Mouse (Mus musculus) stomach, embryonic 14.5 days (tissue): ENCODE results near the gene Bmp2k. TPM values are rescaled to one million over a fixed set of nuclear protein-coding genes. Genes with fewer than 3 reads are reported as not detected.

Experiments
- ATAC-seq: fragments of 200-750 bp; cut with Nextera tagmentation; 2 replicates; pipeline ENCODE4 v1.8.0; 2017; ENCODE audit warnings: low read depth, moderate TSS enrichment; ENCODE audit not compliant: insufficient number of reproducible peaks, insufficient read depth, low FRiP score
- H3K27ac ChIP-seq: fragments of 300-500 bp; sonication (generic); 2 replicates; pipeline ENCODE4 v1.5.1; 2014; ENCODE audit warnings: mild to moderate bottlenecking, low read length, moderate library complexity, mixed read lengths
- H3K27me3 ChIP-seq: fragments of 300-500 bp; sonication (generic); 2 replicates; pipeline ENCODE4 v1.6.1; 2014; ENCODE audit warnings: low read length, control low read depth, mixed read lengths; ENCODE audit not compliant: control insufficient read depth, insufficient read depth
- H3K36me3 ChIP-seq: fragments of 300-500 bp; sonication (generic); 2 replicates; pipeline ENCODE4 v1.6.1; 2014; ENCODE audit warnings: mild to moderate bottlenecking, control low read depth, low read length, moderate library complexity, mixed read lengths; ENCODE audit not compliant: control insufficient read depth, insufficient read depth
- H3K4me1 ChIP-seq: fragments of 300-500 bp; sonication (generic); 2 replicates; pipeline ENCODE4 v1.6.1; 2014; ENCODE audit warnings: low read length, control low read depth, mixed read lengths; ENCODE audit not compliant: control insufficient read depth, insufficient read depth
- H3K4me2 ChIP-seq: fragments of 300-500 bp; sonication (generic); replicated peaks from 2 replicates; pipeline ENCODE4 v1.6.1; 2014; ENCODE audit warnings: low read depth, low read length, control low read depth
- H3K4me3 ChIP-seq: fragments of 300-500 bp; sonication (generic); 2 replicates; pipeline ENCODE4 v1.5.1; 2014; ENCODE audit warnings: low read depth, low read length, control low read depth
- H3K9ac ChIP-seq: fragments of 300-500 bp; sonication (generic); replicated peaks from 2 replicates; pipeline ENCODE4 v1.6.1; 2014; ENCODE audit warnings: low read depth, mild to moderate bottlenecking, control low read depth, low read length, moderate library complexity, mixed read lengths
- H3K9me3 ChIP-seq: fragments of 300-500 bp; sonication (generic); 2 replicates; pipeline ENCODE4 v1.6.1; 2016; ENCODE audit warnings: low read depth, low read length, control low read depth; ENCODE audit not compliant: control insufficient read depth
- WGBS: fragments of 180-500 bp; shearing (Covaris S2); extraction: QIAGEN DNeasy Blood & Tissue Kit; methylation state at CpG from one replicate; pipeline ENCODE4 v1.1.7; 2014; 5-methylcytosine and 5-hydroxymethylcytosine counted together
- polyA plus RNA-seq: library from polyadenylated mRNA; unstranded; fragments of >200 nt; fragmentation: Nextera tagmentation; extraction: Ambion mirVana; gene quantifications from 2 replicates; pipeline ENCODE4 v1.2.1, GENCODE M21; 2014

Gene Bmp2k
- polyA plus RNA-seq, 1 experiment from 2014 or later, result 13.5 TPM

DNA sequence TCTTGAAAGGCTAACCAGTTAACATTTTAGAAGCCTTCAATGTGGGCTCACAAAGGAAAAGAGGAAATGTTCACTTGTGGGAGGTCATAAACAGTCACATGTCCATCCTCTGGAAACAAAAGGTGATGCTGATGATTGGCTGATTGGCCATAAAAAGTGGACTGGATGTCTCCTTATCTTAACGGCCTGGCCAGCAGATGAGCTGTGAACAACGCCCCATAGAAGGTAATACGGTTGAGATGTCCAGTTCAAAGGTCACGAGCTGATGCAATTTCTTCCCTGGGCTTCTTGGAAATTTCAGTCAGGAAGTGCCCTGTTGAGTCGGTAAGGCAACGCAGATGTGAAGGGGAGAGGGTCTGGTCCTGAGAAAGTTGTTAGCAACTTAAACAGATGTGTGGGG is 28.9 kb upstream of the Bmp2k start:
- WGBS, result 30% methylated on average over 6 of the region's 6 CpGs
- Histone ChIP-seq H3K4me1 (no peaks in the 10 kb centered on the region), H3K9me3 (no peaks in the 10 kb centered on the region), H3K4me3 (no peak overlapping the region), H3K9ac (no peak overlapping the region), H3K36me3 (no peaks in the 10 kb centered on the region), H3K27me3 (no peaks in the 10 kb centered on the region), H3K4me2 (no peak overlapping the region), H3K27ac (no peak overlapping the region)
- ATAC-seq, result no peak

DNA sequence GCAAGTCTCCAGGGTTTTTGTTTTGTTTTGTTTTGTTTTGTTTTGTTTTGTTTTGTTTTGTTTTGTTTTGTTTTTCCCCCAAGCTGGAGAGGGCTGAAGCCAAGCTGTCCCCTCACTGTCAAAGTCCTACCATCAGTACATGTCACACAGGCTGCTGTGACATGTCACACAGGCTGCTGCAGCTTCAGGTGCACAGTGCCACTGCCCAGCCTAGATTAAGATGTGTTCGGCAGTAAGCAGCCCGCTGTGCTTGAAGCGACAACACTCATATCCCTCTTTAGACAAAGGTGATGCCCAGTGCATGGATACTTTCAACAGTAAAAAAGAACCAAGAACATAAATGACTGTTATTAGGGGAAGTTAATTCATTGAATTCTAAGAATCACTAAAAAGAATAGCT is 28.5 kb upstream of the Bmp2k start:
- Histone ChIP-seq H3K9ac (no peak overlapping the region), H3K36me3 (no peaks in the 10 kb centered on the region), H3K27ac (no peak overlapping the region), H3K4me2 (no peak overlapping the region), H3K4me1 (no peaks in the 10 kb centered on the region), H3K4me3 (no peak overlapping the region), H3K27me3 (no peaks in the 10 kb centered on the region), H3K9me3 (no peaks in the 10 kb centered on the region)
- ATAC-seq, result no peak
- WGBS, result 76% methylated on average over 3 of the region's 3 CpGs

DNA sequence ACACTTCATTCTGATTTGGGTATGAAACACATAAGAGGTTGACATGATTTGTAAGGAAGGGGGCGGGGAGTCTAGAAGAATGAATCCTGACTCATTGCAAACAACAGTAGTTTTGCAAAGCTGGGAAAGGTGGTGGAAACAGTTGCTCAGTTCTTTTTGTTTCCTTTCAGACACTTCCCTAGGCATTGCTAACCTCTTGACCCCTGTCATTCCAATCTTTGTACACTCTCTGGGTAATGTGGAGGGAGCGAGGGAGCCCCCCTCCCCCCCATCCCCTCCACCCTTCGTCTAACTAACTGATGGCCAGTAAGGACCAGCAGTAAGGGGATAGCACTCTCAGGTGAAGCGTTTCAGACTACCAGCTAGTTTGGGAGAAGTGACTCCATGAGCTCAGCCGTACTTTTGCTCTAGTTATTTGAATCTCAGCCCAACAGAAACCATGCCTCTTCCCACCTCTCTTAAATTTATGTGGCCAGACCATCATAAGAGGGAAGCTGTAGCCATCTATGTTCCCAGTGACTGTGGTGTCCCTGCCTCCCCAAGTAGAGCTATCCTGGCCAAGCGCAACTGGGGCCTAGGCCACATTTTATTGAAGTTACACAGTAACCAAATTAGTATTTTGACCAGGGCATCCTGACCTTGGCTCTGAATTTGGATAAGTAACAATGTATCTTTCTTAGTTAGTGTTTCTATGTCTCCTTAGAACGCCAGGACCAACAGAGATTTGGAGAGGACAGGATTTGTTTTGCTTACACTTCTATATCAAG is 27.6 kb upstream of the Bmp2k start:
- no peak overlapping the region for H3K4me2 ChIP-seq
- H3K4me3 ChIP-seq, result no peak overlapping the region
- H3K27ac ChIP-seq, result no peak overlapping the region
- no peaks in the 10 kb centered on the region for H3K9me3 ChIP-seq
- no peaks in the 10 kb centered on the region for H3K27me3 ChIP-seq
- no peak for ATAC-seq
- H3K4me1 ChIP-seq, result no peaks in the 10 kb centered on the region
- no peaks in the 10 kb centered on the region for H3K36me3 ChIP-seq
- H3K9ac ChIP-seq, result no peak overlapping the region
- 59% methylated on average over 7 of the region's 7 CpGs for WGBS

DNA sequence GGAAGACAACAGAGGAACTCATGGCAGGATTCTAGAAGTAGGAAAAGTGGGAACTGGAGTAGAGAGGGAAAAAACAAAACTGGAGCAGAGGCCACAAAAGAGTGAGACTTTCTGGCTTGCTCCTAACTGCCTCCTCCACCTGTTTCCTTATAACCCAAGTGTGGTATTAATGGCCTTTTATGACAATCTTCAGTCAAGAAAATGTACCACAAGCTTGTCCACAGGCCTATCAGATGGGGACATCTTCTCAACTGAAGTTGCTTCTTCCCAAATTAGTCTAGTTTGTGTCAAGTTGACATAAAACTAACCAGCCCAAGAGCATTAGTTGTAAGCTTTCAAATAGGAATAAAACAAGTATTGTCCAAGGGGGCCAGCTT is 27.0 kb upstream of the Bmp2k start:
- H3K9ac ChIP-seq, result no peak overlapping the region
- no peak for ATAC-seq
- no peak overlapping the region for H3K4me3 ChIP-seq
- no peaks in the 10 kb centered on the region for H3K36me3 ChIP-seq
- no peaks in the 10 kb centered on the region for H3K4me1 ChIP-seq
- no peaks in the 10 kb centered on the region for H3K9me3 ChIP-seq
- no peaks in the 10 kb centered on the region for H3K27me3 ChIP-seq
- H3K27ac ChIP-seq, result no peak overlapping the region
- no peak overlapping the region for H3K4me2 ChIP-seq

DNA sequence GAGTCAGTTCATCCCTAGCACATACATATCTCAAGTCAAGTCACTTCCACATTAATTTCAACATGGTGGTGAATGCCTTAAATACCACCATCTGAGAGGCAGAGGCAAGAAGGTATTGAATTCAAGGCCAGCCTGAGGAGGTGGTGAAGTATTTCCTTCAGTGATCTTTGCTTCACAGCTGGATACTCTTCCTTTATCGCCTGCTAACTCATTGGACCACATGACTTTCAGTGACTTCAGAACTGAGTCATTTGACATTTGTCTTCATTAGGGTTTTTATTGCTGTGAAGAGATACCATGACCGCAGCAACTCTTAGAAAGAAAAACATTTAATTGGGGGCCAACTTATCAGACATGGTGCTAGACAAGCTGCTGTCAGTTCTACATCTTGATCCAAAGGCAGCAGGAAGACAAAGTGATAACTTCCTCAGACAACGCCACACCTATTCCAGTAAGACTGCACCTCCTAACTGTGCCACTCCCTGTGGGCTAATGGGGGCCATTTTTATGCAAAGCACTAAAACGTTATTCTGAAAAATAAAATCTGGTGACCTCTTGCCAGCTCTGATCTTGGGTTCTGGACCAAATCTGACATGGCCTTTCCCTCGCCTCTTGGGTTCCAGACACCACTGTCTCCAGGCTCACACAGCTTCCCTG is 24.9 kb upstream of the Bmp2k start:
- Histone ChIP-seq H3K4me3 (no peak overlapping the region), H3K9ac (no peak overlapping the region), H3K4me1 (no peaks in the 10 kb centered on the region), H3K9me3 (no peaks in the 10 kb centered on the region), H3K27me3 (no peaks in the 10 kb centered on the region), H3K4me2 (no peak overlapping the region), H3K36me3 (no peaks in the 10 kb centered on the region), H3K27ac (no peak overlapping the region)
- ATAC-seq, result no peak
- 87% methylated on average over 5 of the region's 5 CpGs for WGBS

DNA sequence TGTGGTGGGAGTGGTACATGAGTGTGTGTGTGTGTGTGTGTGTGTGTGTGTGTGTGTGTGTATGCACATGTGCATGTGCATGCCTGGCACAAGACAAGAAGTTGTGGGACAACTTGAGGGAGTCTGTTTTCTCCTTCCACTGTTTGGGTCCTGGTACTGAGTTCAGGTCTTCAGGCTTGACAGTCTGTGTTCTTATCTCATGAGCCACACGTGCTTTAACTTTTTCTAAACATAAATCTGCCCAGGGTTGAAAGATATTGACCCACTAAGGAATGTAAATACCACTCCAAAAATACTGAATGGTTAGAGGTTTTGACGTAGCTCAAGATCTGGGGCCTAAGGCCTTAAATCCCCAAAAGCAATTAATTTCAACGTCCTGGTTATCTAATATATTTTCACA is 23.8 kb upstream of the Bmp2k start:
- no peak overlapping the region for H3K9ac ChIP-seq
- no peaks in the 10 kb centered on the region for H3K4me1 ChIP-seq
- H3K9me3 ChIP-seq, result no peaks in the 10 kb centered on the region
- no peak overlapping the region for H3K27ac ChIP-seq
- H3K4me3 ChIP-seq, result no peak overlapping the region
- WGBS, result 54% methylated on average over 3 of the region's 3 CpGs
- H3K27me3 ChIP-seq, result no peaks in the 10 kb centered on the region
- H3K36me3 ChIP-seq, result no peaks in the 10 kb centered on the region
- no peak for ATAC-seq
- H3K4me2 ChIP-seq, result no peak overlapping the region

DNA sequence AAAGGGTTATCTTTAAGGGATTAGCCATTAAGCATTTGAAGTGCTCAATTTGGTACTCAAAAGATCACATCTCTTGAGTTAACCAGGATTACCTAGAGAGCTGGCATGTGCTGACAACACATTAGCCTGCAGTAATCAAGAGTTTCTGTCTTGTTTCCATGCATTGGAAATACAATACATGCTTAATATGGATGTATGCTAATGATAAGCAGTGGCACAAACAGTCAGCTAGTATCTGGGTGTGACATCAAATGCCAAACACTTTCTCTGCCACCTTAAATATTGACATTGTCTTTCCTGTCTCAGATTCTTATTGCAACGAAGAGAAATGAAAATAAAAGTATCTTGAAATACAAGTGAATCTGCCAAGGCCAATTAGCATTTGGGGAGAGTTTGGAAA is 22.8 kb upstream of the Bmp2k start:
- Histone ChIP-seq H3K4me2 (no peak overlapping the region), H3K27ac (no peak overlapping the region), H3K4me1 (peaks cover 5% of the 10 kb centered on the region; the same call in 1 of the 2 replicates), H3K9me3 (no peaks in the 10 kb centered on the region), H3K36me3 (no peaks in the 10 kb centered on the region), H3K9ac (no peak overlapping the region), H3K4me3 (no peak overlapping the region), H3K27me3 (no peaks in the 10 kb centered on the region)
- WGBS, result 46% methylated on average over 1 of the region's 1 CpGs
- ATAC-seq, result no peak

DNA sequence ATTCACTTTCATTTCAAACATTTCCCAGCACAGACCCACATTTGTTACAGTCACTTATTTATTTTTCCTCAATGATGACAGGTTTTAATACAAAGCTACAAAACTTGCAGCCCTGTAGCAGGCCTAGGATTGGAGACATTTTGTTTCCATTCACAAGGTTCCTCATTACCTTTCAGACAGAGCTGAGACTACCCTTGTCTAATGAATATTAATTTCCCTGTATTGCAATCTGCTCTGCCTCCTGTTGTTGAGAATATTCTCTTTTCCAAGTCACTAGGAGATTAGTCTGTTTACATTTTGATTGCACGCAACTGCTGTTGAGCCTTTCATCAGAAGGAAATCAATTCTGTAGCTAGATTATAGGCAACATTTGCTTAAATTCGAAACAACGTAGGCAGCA is 22.4 kb upstream of the Bmp2k start:
- H3K4me2 ChIP-seq, result no peak overlapping the region
- 68% methylated on average over 3 of the region's 3 CpGs for WGBS
- H3K9ac ChIP-seq, result no peak overlapping the region
- H3K27me3 ChIP-seq, result no peaks in the 10 kb centered on the region
- H3K27ac ChIP-seq, result no peak overlapping the region
- no peak for ATAC-seq
- peaks cover 5% of the 10 kb centered on the region; the same call in 1 of the 2 replicates for H3K4me1 ChIP-seq
- no peak overlapping the region for H3K4me3 ChIP-seq
- H3K9me3 ChIP-seq, result no peaks in the 10 kb centered on the region
- H3K36me3 ChIP-seq, result no peaks in the 10 kb centered on the region

DNA sequence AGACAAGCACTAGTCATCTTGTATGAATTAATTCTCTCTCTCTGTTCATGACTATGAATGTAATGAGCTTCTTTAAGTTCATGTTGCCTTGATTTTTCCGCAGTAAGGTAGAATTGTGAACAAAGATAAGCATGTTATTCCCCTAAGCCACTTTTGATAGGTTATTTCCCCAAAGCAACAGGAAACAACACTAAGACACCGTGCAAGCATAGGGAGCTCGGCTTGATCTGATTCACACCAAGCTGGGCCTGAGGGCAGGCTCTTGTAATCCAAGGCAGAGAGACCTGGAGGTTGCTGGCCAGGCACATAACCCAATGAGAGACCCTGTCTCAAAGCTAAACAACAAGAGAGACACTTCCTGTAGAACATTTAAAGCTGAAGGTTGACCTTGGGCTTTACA is 21.3 kb upstream of the Bmp2k start:
- ATAC-seq, result no peak
- Histone ChIP-seq H3K36me3 (no peaks in the 10 kb centered on the region), H3K4me3 (no peak overlapping the region), H3K4me1 (peaks cover 5% of the 10 kb centered on the region; the same call in 1 of the 2 replicates), H3K9ac (no peak overlapping the region), H3K27ac (no peak overlapping the region), H3K9me3 (no peaks in the 10 kb centered on the region), H3K27me3 (no peaks in the 10 kb centered on the region), H3K4me2 (no peak overlapping the region)
- WGBS, result 92% methylated on average over 3 of the region's 3 CpGs
